Mouse (Mus musculus): ENCODE results near the gene Ndufb2.

Ndufb2 gene

GRCm38 (mm10) chr6:39592401-39593214 is at the start of gene Ndufb2:
Gene Ndufb2, plus strand, starts transcription at chr6:39592574.
- in situ Hi-C loops (cut with MboI, MseI), result no loop called here

GRCm38 (mm10) chr6:39542631-39543597 is 49.5 kb upstream of the Ndufb2 start:
- in situ Hi-C loops (cut with MboI, MseI), result no loop called here

GRCm38 (mm10) chr6:39543769-39544420 is 48.5 kb upstream of the Ndufb2 start:
- in situ Hi-C loops (cut with MboI, MseI), result no loop called here

DNA sequence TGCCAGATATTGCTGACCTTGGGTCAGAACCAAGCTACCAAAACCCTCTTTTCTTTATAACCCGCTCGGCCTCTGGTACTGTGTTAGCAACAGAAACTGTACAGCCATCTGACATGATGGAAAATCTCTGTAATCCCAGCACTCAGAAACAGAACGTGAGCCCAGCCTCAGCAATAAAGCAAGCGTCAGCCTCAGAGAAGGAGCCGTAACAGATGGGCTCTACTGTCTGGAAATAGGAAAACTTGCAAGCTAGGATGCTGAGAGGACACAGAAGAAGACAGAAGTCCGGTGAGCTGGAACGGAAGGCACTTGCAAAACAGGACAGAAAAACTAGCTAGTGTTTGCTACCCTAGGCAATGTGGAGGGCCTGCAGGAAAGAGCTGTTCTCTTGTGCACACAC is 46.9 kb upstream of the Ndufb2 start:
- in situ Hi-C loops (cut with MboI, MseI), result no loop called here

DNA sequence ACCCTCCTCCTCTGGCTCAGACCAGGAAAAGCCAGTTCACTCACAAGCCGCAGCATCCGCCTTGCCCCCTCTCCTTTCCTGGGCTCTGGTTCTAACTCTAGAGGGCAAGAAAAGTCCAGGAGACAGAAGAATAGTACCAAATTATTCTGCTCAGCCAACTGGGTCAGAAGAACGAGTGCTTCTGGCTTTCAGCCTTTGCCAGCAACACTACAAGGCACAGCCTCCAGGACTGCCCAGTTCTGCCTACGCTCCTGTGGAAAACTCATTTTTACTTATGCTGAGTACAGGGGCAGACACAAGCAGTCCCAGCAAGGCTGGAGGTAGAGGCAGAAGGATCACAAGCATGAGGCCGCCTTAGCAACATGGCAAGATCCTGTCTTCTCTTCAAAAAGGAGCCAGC is 44.3 kb upstream of the Ndufb2 start:
- in situ Hi-C loops (cut with MboI, MseI), result no loop called here

DNA sequence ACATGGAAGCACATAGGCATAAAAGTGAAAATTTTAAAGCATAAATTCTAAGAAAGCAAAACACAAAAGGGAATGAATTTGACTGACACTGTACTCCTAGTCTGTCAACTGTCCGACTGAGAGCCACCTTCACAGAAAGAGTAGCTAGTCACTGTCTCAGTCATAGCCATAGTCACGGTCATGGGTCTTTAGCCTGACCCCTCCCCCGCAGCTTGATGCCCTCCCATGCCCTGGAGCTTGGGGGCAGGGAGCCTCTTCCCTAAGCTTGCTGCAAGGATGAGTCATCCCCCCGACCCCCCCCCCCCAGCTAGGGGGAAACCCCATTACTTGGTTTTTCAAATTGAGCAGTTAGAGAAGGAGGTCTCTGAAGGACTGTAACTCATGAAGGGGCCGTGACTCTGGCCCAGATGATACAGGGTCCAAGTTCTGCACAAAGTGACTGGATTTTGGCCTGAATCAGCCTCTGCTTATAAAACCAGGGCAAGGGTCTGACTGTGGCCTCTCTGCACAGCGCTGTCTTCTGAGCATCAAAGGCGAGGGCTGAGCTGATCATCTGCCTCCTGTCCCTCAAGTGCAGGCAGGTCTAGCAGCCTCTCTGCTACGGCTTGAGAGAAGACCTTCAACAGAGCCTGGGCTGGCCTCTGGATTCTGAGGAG is 40.3 kb upstream of the Ndufb2 start:
- in situ Hi-C loops (cut with MboI, MseI), result no loop called here

DNA sequence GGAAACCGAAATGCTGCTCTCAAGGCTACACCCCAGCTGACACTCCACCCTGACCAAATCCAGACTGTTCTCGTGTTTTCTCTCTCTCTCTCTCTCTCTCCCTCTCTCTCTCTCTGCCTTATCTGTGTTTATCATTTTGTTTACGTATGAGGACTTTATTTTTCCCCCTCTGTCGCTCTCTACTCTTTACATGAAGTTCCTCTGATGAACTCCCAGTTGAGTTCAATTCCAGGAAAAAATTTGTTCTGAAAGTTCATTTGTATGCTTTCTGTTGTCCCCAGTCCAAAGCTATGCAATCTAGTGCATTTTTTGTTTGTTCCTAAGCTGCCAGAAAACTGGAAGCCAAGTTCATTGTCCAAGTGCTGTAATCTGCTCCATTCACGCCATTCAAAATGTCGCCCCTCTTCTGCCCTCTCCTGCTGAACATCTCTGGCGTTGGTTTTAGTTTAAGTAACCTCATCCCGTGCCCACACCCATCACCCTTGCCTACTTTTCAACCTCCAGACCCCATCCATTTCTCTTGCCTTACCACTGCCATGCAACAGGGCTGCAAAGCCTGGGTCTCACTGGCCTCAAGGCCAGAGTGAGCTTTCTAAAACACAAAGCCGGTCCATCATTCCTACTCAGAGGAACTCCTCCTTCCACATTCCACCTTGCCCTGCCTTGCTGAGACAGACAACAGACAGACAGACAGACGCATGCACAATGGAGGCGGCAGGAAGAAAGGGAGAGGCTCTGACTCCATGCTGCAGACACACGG is 37.3 kb upstream of the Ndufb2 start:
- in situ Hi-C loops (cut with MboI, MseI), result no loop called here

GRCm38 (mm10) chr6:39555648-39555945 is 36.8 kb upstream of the Ndufb2 start:
- in situ Hi-C loops (cut with MboI, MseI), result no loop called here

- in situ Hi-C loops (cut with MboI, MseI), result no loop called here
Observed at GRCm38 (mm10) chr6:39556900-39557659, 35.3 kb upstream of the Ndufb2 start.

- in situ Hi-C loops (cut with MboI, MseI), result no loop called here
Observed at GRCm38 (mm10) chr6:39557723-39558261, 34.6 kb upstream of the Ndufb2 start, which contains the start of gene Dennd2a. Gene Dennd2a, minus strand, starts transcription at chr6:39557867.

- in situ Hi-C loops (cut with MboI, MseI), result no loop called here
Observed at GRCm38 (mm10) chr6:39559276-39559939, 33.0 kb upstream of the Ndufb2 start.

GRCm38 (mm10) chr6:39562166-39563015 is 30.0 kb upstream of the Ndufb2 start:
- in situ Hi-C loops (cut with MboI, MseI), result loop anchor here (5.0 kb wide), 1 partner anchor 95 kb away; no protein-coding TSS in a partner anchor

- in situ Hi-C loops (cut with MboI, MseI), result no loop called here
Observed at GRCm38 (mm10) chr6:39567528-39567927, 24.8 kb upstream of the Ndufb2 start.

DNA sequence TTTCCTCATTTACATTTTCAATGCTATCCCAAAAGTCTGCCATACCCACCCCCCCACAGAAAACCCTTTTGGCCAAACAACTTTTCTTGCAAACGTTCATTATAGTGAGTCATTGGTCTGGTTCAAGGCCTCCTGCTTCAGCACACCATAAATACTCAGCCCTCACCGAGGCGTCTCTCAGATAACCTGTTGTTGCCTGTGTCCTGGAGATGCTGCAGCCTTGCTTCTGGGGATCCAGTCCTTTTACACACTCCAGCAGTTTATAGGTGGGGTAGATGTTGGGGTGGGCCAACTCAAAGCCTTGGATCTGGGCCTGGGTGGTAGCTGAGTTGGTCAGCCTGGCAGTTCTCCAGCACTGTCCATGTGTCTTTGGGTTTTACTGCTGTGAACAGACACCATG is 21.9 kb upstream of the Ndufb2 start:
- in situ Hi-C loops (cut with MboI, MseI), result no loop called here

DNA sequence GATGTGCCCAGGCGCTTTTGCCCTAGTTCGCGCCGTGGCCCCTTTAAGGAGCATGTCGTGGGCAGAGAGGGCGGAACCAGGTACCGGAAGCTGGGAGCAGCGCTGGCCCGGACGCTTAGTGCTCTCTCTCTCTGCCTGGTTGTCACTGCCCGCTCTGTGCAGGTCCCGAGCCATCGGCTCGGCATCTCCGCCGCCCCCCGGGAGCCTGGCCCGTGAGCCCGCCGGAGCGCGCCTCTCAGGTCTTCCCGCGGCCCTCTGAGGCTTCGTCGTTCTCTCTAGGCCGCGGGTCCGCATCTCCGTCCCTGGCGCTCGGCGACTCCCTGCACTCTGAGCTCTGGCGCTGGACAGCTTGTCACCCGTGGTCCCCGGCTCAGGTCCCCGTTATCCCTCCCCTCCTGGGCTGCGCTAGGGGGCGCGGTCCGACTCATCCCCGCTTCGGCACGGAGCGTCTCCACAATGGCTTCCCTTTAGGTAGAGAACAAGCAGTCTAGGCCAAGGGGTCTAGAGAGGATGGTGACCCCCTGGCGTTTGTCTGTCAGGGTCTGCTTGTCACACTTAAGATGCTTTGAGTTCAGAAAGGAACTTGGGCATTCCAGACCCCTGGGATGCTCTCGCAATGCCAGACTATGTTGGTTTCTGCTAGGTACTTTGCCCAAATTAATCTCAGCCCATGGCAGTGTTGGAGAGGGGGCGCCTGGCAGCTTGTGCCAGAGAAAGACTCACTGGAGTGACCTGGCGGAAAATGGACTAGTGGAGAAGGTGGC is 18.4 kb upstream of the Ndufb2 start, which contains the start of gene Adck2:
Gene Adck2 (plus strand): TSS at position 83 of the 764 bp plus-strand sequence.
- in situ Hi-C loops (cut with MboI, MseI), result no loop called here

DNA sequence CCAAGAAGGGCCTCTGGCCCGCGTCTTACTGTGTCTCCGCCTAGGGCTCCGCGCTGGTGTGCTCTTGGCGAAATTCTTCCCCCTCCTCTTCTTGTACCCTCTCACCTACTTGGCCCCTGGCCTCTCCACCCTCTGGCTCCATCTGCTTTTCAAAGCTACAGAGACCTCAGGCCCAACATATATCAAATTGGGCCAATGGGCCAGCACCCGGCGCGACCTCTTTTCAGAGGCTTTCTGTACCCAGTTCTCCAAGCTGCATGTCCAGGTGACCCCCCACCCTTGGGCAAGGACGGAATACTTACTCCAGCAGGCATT is 17.9 kb upstream of the Ndufb2 start:
- in situ Hi-C loops (cut with MboI, MseI), result no loop called here

DNA sequence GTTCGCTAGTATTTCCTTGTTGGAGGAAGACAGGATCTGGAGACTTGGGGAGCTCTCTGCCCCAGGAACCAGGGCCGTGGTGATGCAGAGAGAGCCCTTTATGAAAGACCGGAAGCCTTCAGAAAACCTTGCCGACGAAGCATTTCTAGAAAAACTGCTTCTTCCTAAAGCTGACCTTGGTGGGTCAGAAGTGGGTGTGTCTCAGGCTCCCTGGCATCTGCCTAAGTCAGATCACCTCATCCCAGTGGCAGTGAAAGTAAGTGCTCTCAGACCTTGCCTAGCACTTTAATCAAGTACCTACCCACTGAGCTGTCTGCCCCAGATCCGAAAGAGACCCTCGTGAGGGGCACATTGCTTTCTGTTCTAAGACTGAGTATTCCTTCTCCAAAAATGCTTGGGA is 17.4 kb upstream of the Ndufb2 start:
- in situ Hi-C loops (cut with MboI, MseI), result no loop called here

- in situ Hi-C loops (cut with MboI, MseI), result no loop called here
Observed at GRCm38 (mm10) chr6:39579552-39579951, 12.8 kb upstream of the Ndufb2 start.
